Mouse (Mus musculus) retina, adult 2 months (tissue): Measurements from ENCODE around the gene Rnase9.
"Not testable (repeated sequence)": the region's sequence is repeated elsewhere in the genome, so short reads cannot be mapped to it uniquely, and the experiment has no call there.

Experiments used
- DNase-seq: peaks from one replicate; pipeline ENCODE4 v3.0.0-alpha.2; 2012; ENCODE audit warnings: low read depth, low spot score

The Rnase9 gene

GRCm38 (mm10) chr14:51050063-51050462 is 8.4 kb upstream of the Rnase9 start, which contains the start of gene Rnase11:
Rnase11 (minus strand) TSS chr14:51050163.
- DNase-seq, result no peak

- DNase-seq, result no peak
Measured at GRCm38 (mm10) chr14:51047846-51048245, 6.2 kb upstream of the Rnase9 start.

- DNase-seq, result no peak
Measured at GRCm38 (mm10) chr14:51036214-51036613, 5.5 kb downstream of the Rnase9 start.

- no peak for DNase-seq
Measured at GRCm38 (mm10) chr14:51035206-51035605, 6.5 kb downstream of the Rnase9 start.

GRCm38 (mm10) chr14:51027387-51028155 is 14.1 kb downstream of the Rnase9 start:
- no peak for DNase-seq

GRCm38 (mm10) chr14:51026391-51027133 is 15.1 kb downstream of the Rnase9 start:
- DNase-seq, result peak; percentile 63

- peak; percentile 32 for DNase-seq
Measured at GRCm38 (mm10) chr14:51024820-51025219, 16.8 kb downstream of the Rnase9 start.

GRCm38 (mm10) chr14:51023457-51023856 is 18.2 kb downstream of the Rnase9 start:
- no peak for DNase-seq

- no peak for DNase-seq
Measured at GRCm38 (mm10) chr14:51017256-51017655, 24.4 kb downstream of the Rnase9 start.

- no peak for DNase-seq
Measured at GRCm38 (mm10) chr14:51015780-51016179, 25.9 kb downstream of the Rnase9 start.

- not testable (repeated sequence) for DNase-seq
Measured at GRCm38 (mm10) chr14:51014724-51015123, 26.9 kb downstream of the Rnase9 start.

GRCm38 (mm10) chr14:51009572-51009971 is 32.1 kb downstream of the Rnase9 start:
- no peak for DNase-seq

- DNase-seq, result no peak
Measured at GRCm38 (mm10) chr14:51008781-51009180, 32.9 kb downstream of the Rnase9 start.

GRCm38 (mm10) chr14:51007914-51008713 is 33.6 kb downstream of the Rnase9 start:
- DNase-seq, result no peak

- DNase-seq, result no peak
Measured at GRCm38 (mm10) chr14:51007152-51007801, 34.4 kb downstream of the Rnase9 start, which contains the start of gene Rnase10. Rnase10 (plus strand) TSS chr14:51007751.

- DNase-seq, result no peak
Measured at GRCm38 (mm10) chr14:50997999-50998666, 43.5 kb downstream of the Rnase9 start.

- no peak for DNase-seq
Measured at GRCm38 (mm10) chr14:50997088-50997487, 44.6 kb downstream of the Rnase9 start.

- DNase-seq, result no peak
Measured at GRCm38 (mm10) chr14:50991037-50991436, 50.6 kb downstream of the Rnase9 start.
